Mouse (Mus musculus) myocyte (in vitro differentiated cells): Measurements from ENCODE around the gene Ubxn1.
A peak's percentile ranks its signal among the peaks of the same experiment; 100 is the strongest.

Experiments used
- CEBPB ChIP-seq: IDR thresholded peaks from 2 replicates; pipeline ENCODE4 v1.6.1; 2011; ENCODE audit warnings: mild to moderate bottlenecking, moderate library complexity; ENCODE audit not compliant: poor library complexity, insufficient read depth, severe bottlenecking
- E2F4 ChIP-seq: IDR thresholded peaks from one replicate; pipeline ENCODE4 v1.6.1; 2011; ENCODE audit warnings: mild to moderate bottlenecking, control low read depth, moderate library complexity; ENCODE audit not compliant: insufficient read depth
- MAX ChIP-seq: IDR thresholded peaks from one replicate; pipeline ENCODE4 v1.6.1; 2011; ENCODE audit warnings: low read depth, mild to moderate bottlenecking, control low read depth
- MYOD1 ChIP-seq, 3 experiments: IDR thresholded peaks; one replicate each; pipeline ENCODE4 v1.6.1; 2011; ENCODE audit warnings: control low read depth in 2 of 3, low read depth in 2 of 3, mild to moderate bottlenecking in 2 of 3, moderate library complexity in 1 of 3; ENCODE audit not compliant: insufficient read length in 2 of 3, control insufficient read depth in 1 of 3
- MYOG ChIP-seq, 3 experiments: IDR thresholded peaks; one replicate each; pipeline ENCODE4 v1.6.1; 2011; ENCODE audit warnings: control low read depth in 2 of 3, low read depth in 2 of 3, mild to moderate bottlenecking in 2 of 3; ENCODE audit not compliant: insufficient read length in 2 of 3, control insufficient read depth in 1 of 3, insufficient read depth in 1 of 3
- POLR2A ChIP-seq: IDR thresholded peaks from one replicate; pipeline ENCODE4 v1.6.1; 2011; ENCODE audit warnings: low read depth, mild to moderate bottlenecking, control low read depth, moderate library complexity; ENCODE audit not compliant: insufficient read length
- POLR2AphosphoS2 ChIP-seq: IDR thresholded peaks from one replicate; pipeline ENCODE4 v1.6.1; 2011; ENCODE audit warnings: low read depth, control low read depth; ENCODE audit not compliant: insufficient read length
- REST ChIP-seq: IDR thresholded peaks from one replicate; pipeline ENCODE4 v1.6.1; 2011; ENCODE audit warnings: mild to moderate bottlenecking, control low read depth, moderate library complexity; ENCODE audit not compliant: insufficient read depth, insufficient read length
- SRF ChIP-seq: IDR thresholded peaks from one replicate; pipeline ENCODE4 v1.6.1; 2011; ENCODE audit warnings: low read depth; ENCODE audit not compliant: control insufficient read depth, insufficient read length
- TCF12 ChIP-seq: IDR thresholded peaks from one replicate; pipeline ENCODE4 v1.6.1; 2011; ENCODE audit warnings: mild to moderate bottlenecking, control low read depth; ENCODE audit not compliant: poor library complexity, insufficient read depth, severe bottlenecking
- TCF3 ChIP-seq: IDR thresholded peaks from one replicate; pipeline ENCODE4 v1.6.1; 2011; ENCODE audit warnings: low read depth, control low read depth; ENCODE audit not compliant: insufficient read length
- USF1 ChIP-seq: IDR thresholded peaks from one replicate; pipeline ENCODE4 v1.6.1; 2011; ENCODE audit warnings: low read depth, mild to moderate bottlenecking, control low read depth, moderate library complexity

DNA sequence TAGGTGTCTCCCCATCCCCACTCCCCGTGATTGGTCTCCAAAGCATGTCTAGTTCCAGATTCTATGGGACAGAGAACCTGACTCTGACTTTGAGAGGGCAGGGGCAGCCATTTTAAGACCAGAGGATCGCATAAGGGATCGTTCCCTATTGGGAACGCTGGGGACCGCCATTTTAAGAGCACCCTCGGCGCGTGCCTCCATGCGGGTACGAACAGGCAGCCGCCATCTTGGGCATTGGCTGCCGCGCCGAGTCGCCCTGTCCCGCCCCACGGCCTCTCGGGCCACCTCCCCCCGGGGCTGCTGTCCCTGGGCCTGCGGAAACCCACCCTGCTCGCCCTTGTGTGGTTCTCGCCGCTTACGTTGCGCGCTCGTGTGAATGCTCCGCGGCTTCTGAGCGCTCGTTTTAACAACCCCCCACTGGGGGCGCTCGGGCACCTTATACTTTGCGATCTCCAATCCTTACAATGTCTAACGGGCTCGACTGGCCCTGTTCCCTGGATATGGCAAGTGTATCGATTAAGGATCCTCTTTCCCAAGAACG is 34.0 kb upstream of the Ubxn1 start, which contains the start of gene Bscl2:
- TF ChIP-seq POLR2A (peak; percentile 28), POLR2AphosphoS2 (peak; percentile 84), E2F4 (no peak), USF1 (no peak), CEBPB (no peak), MAX (no peak), TCF12 (no peak), TCF3 (no peak), MYOD1 (IDR thresholded peaks at IDR 0.05; ENCODE audit: control insufficient read depth in 1 of 3, insufficient read length in 2 of 3, low read depth in 2 of 3) (no peak), REST (no peak), SRF (no peak), MYOG (IDR thresholded peaks at IDR 0.05; ENCODE audit: control insufficient read depth in 1 of 3, insufficient read depth in 1 of 3, insufficient read length in 2 of 3, low read depth in 2 of 3) (no peak)
